Mouse (Mus musculus): ENCODE measurements around the gene Eif4enif1.

Eif4enif1 gene

GRCm38 (mm10) chr11:3266079-3266685 lies 64.0 kb downstream of the Eif4enif1 start, which contains the start of gene Drg1:
Gene Drg1, minus strand, starts transcription at chr11:3266415.
- peak; percentile 80 for DNase-seq (ENCODE audit: extremely low read depth, low read depth)

DNA sequence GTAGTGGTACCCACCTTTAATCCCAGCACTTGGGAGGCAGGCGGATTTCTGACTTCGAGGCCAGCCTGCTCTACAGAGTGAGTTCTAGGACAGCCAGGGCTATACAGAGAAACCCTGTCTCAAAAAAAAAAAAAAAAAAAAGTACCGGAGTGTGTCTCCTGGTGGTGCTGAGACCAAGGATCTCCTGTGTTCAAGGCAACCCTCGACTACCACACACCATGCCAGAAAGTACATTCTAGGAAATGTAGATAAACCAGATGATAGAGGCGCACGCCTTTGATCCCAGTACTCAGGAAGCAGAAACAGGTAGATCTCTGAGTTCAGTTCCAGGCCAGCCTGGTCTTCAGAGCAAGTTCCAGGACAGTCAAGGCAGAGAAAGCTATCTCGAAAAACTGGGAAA lies 64.9 kb downstream of the Eif4enif1 start:
- no peak for DNase-seq (ENCODE audit: extremely low read depth, low read depth)

- no peak for DNase-seq (ENCODE audit: extremely low read depth, low read depth)
Measured at GRCm38 (mm10) chr11:3269241-3269640, 67.0 kb downstream of the Eif4enif1 start.

- no peak for DNase-seq (ENCODE audit: extremely low read depth, low read depth)
Measured at GRCm38 (mm10) chr11:3278351-3278750, 76.2 kb downstream of the Eif4enif1 start.

DNA sequence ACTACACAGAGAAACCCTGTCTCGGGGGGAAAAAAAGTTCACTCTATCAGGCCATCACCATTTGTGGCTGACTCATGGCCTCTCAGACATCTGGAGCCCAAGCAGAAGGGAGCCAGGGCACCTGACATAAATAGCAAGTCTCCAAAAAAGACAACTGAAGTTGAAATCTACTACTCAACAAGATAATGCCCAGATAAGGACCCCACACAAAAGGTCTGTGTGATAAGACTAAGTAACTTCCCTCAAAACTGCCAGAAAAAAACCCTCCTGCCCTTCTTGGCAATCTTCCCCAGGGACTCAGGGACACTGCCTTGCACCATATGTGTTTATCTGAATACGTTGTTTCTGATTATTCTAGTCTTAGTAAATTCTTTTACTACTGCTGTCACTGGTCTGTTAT lies 77.5 kb downstream of the Eif4enif1 start:
- DNase-seq (ENCODE audit: extremely low read depth, low read depth), result peak; percentile 33

GRCm38 (mm10) chr11:3282887-3283286 lies 80.7 kb downstream of the Eif4enif1 start:
- no peak for DNase-seq (ENCODE audit: extremely low read depth, low read depth)

DNA sequence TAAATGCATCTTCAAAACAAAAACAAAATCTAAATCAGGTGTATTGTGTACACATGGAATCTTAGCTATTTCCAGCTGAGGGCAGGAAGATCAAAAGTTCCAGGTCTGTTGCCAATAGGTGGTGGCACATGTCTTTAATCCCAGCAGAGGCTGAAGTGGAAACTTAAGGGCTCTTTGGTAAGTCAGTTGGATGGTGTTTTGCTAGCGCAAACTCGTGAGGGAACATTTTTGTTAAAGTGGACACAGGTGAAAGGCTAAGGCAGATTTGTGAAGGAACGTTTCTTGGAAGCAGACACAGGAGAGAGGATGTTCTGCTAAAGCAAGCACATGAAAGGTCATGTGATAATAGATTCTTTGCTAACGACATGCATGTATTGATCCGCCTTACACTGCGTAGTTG lies 81.5 kb downstream of the Eif4enif1 start:
- DNase-seq (ENCODE audit: extremely low read depth, low read depth), result no peak

DNA sequence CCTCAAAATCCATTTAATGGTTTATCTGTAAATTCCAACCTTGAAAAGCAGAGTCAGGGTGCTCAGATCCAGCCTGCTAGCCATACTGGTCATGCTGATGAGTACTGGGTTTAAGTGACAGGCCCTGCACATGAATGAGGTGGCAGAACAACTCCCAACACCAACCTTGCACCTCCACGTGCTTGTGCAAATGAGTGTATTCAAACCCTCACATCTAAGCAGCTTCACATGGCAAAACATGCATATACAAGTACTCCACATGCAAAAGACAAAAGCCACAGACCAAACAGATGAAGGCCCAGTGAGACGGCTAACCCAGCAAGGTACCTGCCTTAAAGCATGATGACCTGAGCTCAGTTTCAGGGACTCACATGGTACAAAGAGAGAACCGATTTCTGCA lies 83.7 kb downstream of the Eif4enif1 start:
- no peak for DNase-seq (ENCODE audit: extremely low read depth, low read depth)

DNA sequence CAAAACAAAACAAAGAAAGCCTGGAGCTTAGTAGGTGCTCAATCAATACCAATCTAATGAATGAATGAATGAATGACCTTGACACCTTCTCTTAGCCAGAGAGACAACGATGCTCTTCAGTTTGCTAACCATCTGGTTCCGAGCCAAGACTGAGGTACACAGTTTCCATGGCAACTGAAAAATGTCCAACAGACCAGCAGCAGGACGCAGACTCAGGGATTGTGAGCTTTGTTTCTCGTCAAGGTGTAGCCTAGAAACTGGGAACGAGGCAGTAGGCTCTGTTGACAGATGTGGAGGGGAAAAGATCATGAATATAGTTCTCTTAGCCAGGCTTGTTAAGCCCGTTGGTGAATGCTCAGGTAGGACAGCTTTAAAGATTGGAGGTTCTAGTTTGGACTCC lies 84.9 kb downstream of the Eif4enif1 start:
- DNase-seq (ENCODE audit: extremely low read depth, low read depth), result no peak

DNA sequence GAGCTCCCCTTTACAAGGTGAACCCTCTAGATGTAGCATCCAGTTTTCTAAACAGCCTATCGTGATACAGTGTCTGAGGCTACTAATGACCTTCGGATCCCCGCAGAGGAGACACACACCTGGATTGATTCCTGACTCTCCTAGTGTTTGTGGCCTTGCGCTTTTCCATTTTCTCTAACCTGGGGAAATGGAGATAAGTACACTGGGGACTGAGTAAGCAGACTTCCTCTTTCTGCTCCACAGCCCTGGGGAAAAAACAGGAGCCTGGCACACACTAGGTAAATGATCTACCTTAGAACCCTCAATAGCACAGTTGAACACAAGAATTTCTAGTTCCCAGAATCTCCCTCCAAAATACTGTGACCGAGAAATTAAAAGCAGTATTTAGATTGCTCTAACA lies 85.7 kb downstream of the Eif4enif1 start:
- peak; percentile 67 for DNase-seq (ENCODE audit: extremely low read depth, low read depth)

DNA sequence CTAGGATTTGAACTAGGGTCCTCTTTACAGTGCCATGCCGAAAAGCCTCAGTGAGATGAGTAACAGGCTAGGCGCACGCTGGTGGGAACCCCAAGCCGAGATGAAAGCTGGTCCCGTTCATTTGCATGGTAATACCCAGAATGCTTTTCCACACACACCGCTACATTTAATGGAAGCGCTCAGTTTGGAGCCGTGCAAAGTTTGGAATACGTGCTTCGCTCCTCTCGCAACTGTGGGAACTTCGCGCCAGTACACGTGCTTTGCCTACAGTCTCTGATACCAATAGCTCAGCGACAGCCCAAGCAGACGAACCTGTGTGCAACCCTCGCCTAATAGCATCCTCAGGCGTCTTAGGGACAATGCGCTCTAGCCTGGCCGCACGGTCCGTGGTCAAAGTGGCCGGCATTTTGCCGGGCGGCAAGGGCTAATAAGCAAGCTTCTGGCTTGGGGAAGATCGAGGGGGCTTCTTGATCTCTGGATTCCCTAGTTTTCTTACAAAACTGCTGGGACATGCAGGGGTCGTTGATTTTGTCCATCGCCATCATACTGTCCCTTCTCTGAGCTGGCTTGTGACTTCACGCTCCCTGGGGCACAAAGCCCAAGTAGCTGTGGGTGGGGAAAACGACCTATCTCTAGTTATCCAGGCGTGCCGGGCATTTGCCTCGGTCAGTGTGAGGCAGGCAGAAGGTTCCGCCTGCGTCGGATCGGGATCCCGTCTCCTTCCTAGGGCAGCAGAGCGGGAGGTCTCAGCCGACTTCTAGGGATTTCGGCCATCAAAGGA lies 86.5 kb downstream of the Eif4enif1 start, which contains the start of gene Patz1:
Patz1 (plus strand) TSS at position 354 of the 781 bp plus-strand sequence.
- DNase-seq (ENCODE audit: extremely low read depth, low read depth), result peak; percentile 62

- DNase-seq (ENCODE audit: extremely low read depth, low read depth), result no peak
Measured at GRCm38 (mm10) chr11:3289302-3289802, 87.2 kb downstream of the Eif4enif1 start.

GRCm38 (mm10) chr11:3289803-3290639 lies 87.8 kb downstream of the Eif4enif1 start:
- DNase-seq (ENCODE audit: extremely low read depth, low read depth), result no peak

GRCm38 (mm10) chr11:3290640-3291310 lies 88.6 kb downstream of the Eif4enif1 start:
- DNase-seq (ENCODE audit: extremely low read depth, low read depth), result no peak

DNA sequence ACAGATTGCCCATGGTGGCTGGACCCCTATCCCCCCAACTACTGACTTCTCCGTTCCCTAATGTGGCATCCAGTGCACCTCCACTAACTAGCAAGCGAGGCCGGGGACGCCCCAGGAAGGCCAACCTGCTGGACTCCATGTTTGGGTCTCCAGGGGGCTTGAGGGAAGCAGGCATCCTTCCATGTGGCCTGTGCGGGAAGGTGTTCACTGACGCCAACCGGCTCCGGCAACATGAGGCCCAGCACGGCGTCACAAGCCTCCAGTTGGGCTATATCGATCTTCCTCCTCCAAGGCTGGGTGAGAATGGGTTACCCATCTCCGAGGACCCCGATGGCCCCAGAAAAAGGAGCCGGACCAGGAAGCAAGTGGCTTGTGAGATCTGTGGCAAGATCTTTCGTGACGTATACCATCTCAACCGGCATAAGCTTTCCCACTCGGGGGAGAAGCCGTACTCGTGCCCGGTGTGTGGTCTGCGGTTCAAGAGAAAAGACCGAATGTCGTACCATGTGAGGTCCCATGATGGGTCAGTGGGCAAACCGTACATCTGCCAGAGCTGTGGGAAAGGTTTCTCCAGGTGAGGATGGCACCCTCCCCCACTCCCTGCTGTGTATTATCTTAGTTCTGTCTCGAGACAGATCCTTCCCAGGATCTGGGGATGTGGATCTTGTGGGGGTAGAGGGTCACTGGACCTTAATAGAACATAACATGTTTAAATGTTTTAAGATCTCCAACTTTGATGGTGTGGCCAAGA lies 89.3 kb downstream of the Eif4enif1 start:
- DNase-seq (ENCODE audit: extremely low read depth, low read depth), result no peak

DNA sequence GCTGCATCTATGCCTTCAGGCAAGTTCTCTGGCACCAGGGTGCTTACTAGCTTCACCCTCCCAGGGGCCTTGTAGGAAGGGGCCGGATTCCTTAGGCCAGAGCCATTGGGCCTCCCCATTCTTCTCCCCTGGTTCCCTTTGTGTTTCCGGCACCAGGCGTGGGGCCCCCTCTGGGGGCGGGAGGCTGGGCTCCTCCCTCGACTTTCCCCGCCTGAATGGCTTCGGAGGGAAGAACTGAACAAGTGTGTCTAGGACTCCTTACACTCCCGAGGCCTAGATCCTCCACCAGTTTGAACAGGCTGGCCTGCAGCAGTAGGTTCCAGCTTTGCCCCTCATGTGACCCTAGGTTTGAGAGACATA lies 89.8 kb downstream of the Eif4enif1 start:
- DNase-seq (ENCODE audit: extremely low read depth, low read depth), result peak; percentile 62

DNA sequence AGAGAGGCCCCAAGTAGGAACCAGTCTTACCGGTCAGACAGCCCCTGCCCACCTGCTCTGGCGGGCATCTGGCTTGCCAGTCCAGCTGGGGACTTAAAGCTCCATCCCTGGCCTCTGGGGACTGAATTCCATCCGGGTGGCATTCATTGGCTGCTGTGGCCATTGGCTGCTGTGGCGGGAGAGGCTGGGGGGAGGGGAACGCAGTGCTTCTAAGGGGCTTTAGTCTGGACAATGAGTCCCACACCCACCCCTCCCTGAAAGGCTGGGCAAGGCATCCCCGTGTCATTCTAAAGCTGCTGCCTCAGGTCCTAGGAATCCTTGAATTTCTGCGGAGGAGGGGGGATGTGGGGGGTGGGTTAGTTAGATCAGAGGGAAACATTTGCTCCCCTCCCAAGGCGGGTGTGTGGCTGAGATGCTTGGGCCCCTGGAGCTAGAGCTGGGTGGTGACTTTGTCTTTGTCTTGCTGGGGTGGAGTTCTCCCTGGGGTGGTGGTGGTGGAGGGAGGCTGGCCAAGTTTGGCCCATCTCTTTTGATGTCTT lies 90.6 kb downstream of the Eif4enif1 start:
- DNase-seq (ENCODE audit: extremely low read depth, low read depth), result no peak

GRCm38 (mm10) chr11:3293361-3293760 lies 91.2 kb downstream of the Eif4enif1 start:
- DNase-seq (ENCODE audit: extremely low read depth, low read depth), result no peak
